Mouse (Mus musculus) monocyte, adult 2 months (primary cell): Measurements from ENCODE around the gene Csk.

Experiments used
- DNase-seq, 2 experiments: peaks; one replicate each; pipeline ENCODE4 v3.0.0; 2022; ENCODE audit warnings: low spot score in 2 of 2, low read depth in 1 of 2

Csk gene

DNA sequence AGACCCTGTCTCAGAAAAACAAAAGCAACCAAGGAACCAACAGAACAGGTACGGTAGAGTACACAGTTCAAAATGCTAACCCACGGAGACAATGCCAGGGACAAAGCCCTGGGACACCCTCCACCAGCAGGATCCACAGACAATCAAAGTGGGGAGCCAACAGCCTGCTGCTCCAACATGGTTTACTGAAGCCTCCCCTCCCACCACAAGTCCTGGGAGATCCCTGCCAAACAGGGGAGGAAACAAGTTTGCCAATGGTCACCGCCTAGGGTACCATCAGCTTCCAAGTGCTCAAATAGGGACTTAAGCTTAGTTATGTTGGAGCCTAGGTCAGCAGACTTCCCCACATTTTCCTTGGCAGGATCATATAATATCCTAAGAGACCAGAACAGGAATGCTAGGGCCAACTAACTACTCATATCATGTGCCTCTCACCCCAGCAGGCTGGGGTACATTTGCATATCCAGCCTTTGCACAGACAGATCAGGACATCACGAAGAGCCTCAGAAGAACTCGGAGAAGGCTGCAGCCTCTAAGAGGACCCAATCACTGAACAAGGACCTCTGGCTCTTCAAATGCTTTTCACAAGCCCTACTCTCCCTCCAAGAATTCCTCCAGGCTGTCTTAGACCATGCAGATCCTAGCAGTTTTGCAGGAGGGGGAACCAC is 13.6 kb downstream of the Csk start:
- DNase-seq = no peak

DNA sequence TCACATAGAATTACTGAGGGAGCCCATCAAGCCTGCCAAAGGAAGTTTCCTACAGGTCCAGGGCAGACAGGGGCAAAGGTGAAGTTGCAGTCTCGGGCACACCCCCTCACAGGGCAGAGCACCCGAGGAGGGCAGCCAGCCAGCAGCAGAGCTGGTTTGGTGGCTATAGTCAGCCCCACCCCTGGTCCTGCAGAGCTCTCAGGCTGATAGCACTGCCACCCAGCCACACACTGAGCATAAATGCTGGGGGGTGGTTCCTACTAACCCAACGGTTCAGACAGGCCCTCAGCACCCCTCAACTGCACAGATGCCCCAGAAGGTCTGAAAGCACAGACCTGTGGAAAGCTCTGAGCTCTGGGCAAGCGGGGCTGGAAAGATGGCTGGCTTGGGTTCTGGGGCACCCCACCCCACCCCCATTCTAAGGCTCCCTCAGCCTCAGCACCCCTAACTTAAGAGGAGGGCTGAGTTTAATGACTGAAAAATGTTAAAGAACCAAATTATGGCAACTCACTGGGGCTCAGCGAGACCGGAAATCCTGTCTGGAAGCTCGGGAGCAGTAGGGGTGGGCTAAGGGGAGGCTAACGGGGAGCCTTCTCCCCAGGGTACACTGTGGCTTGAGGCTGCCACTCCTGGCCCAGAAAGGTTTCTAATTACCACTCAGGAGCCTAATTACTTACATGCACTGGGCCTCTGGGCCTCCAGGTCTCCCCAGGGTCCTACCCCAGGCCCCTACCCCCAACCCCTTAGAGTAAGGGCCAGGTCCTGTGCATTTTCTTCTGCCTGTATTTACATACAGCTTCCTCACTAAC is 14.6 kb downstream of the Csk start:
- no peak for DNase-seq

GRCm38 (mm10) chr9:57637741-57638322 is 15.6 kb downstream of the Csk start:
- no peak for DNase-seq

DNA sequence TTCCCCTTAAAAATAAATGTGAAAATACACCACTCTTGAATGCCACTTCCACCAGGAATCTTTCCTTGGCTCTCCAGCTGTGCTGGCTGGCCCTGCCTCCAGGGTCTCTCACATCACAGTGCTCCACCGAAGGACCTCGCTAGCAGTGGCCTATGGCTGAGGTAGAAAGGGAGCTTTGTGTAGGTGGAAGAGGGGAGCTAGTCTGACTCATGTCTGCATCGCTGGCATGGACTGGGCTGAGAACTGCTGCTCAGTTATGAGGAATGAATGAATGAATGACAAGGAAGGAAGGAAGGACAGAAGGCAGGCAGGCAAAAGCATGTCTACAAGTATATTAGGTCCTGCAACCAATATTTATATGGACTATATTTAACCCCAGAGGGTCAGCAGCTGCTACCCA is 16.2 kb downstream of the Csk start:
- DNase-seq = no peak

GRCm38 (mm10) chr9:57633481-57634024 is 19.9 kb downstream of the Csk start:
- no peak for DNase-seq

- peak in 1 of 2 experiments; percentile 67 for DNase-seq
Measured at GRCm38 (mm10) chr9:57629118-57629874, 24.1 kb downstream of the Csk start.

DNA sequence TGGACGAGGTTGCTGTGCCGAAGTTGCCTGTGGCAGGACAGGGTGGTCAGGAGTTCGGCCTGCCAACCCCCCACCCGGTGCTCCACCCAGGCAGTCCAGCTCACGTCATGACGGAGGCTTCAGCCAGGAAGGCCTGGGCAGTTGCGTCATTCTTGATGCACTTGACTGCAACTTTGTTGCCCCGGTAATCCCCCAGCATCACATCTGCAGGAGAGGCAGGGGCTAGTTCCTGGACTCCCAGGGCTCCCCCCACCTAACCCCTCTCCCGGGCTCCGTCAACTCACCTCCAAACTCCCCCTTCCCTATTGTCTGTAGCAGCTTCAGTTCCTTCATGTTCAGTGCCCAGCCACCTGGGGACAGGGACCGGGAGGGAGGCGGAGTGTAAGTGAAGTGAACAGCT is 24.7 kb downstream of the Csk start:
- DNase-seq = no peak

DNA sequence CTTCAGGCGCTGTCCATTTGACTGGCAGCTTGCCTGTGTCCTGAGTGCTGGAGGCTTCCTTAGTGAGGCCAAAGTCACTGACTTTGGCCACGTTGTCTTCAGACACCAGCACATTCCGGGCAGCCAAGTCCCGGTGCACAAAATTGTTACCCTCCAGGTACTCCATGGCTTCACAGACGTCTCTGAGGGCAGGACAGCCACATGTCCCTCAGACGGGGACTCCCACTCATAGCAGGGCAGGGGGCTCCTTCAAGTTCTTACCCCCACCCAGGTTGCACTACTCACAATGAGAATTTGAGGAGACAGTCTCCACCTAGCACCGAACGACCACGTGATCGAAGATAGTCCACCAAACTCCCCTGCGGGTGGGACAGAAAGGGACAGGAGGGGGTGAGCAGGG is 25.5 kb downstream of the Csk start:
- DNase-seq = no peak

- no peak for DNase-seq
Measured at GRCm38 (mm10) chr9:57627191-57627590, 26.2 kb downstream of the Csk start.

DNA sequence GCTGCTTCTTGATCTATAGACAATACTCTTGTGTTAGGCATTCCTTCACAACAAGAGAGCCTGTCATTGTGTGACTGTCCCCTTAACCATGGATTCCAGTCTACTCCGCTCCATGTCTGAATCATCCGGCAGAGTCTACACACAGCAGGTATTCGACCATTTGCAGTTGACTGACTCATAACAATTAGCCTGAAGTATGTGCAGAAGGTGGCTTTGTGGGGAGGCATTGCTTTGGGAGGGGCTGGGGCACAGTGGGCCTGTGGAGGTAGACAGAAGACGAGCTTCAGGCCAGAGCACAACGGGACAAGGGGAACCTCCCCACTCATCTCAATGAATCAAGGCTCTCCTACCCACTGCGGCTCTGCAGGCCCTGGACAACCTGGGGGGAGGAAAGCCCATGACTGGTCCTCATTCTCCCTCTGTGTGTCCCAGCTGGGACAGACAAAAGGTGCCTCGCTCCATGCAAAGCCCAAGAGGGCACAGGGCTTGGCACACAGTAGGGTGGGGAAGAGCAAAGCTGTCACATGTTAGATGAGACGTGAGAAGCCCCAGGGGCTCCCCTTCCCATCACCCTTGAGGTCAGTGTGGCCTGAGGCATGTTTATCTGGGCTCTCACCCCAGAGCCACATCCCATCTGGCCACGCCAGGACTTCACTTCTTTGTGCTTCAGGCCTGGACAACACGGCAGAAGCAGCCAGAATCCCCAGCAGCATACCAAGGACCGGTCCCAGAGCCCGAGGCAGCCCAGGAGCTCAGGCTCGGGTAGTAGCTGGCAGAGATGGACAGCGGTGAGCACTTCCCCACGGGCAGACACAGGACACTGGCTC is 27.5 kb downstream of the Csk start:
- no peak for DNase-seq

- DNase-seq = no peak
Measured at GRCm38 (mm10) chr9:57624295-57624694, 29.1 kb downstream of the Csk start.

DNA sequence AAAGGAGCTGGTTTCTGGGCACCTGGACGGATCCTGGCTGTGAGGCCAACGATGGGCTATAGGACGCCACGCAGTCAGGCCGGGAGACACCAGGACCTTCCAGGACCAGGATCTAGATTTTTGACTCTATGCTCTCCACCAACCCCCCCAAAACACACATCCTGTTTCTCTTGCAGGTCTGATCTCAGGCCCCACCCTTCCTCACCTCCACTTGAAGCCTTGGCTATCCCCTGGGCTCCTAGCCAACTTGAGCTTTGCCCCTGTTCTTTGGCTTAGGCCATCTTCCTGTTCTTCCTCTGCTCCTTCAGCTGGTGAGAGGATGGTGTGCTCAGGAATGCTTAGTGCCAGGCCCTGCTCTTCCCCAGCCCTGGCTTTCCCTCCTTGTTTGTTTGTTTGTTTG is 32.8 kb downstream of the Csk start, which contains the start of gene Lman1l:
Gene Lman1l (minus strand): TSS at position 101 of the 400 bp plus-strand sequence.
- no peak for DNase-seq

GRCm38 (mm10) chr9:57618854-57619253 is 34.6 kb downstream of the Csk start:
- DNase-seq = no peak

DNA sequence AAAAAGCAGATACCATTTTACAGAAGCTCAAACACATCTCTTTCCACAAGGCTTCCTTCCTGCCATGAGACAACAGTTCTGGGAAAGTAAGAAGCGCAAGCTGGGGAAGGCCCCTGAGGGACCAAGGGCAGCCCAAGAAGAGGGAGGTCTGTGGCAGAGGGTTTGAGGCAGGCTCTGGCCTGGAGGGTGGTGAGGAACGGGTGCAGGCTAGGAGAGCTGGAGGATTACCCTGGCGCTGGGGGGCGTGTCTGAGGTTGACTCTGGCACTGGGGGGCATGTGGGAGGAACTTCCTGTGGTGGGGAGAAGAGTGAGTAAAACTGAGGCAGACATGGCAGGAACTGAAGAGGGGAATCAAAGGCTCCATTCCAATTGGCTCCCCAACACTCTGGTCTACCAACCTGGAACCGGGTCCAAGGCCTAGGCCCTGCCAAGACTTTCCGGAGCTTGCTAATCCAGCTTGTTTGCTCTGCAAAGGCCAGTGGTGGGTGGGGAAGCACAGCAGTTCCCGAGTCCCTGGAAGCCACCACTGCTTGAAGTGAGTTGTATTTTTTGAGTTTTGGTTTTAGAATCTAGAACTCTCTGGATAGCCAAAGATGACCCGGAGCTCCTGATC is 35.8 kb downstream of the Csk start:
- no peak for DNase-seq

- DNase-seq = no peak
Measured at GRCm38 (mm10) chr9:57614786-57615185, 38.6 kb downstream of the Csk start.

DNA sequence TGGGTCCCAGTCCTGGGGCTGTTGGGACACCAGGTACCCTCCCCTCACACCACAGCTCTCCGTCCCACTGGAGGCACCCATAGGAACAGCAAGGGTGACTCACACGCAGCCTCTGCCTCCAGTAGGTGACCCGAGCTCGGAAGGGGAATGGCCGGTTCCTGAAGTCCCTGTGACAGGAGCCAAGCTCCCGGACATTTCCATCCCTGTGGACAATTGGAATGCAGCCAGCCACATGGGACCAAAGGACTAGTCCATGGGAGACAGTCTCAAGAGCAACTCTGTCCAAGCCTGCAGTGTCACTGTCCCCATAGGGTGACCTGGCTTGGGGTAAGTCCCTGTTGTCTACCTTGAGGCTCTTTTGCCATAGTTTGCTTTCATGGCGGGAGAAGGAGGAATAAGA is 39.5 kb downstream of the Csk start:
- no peak for DNase-seq

DNA sequence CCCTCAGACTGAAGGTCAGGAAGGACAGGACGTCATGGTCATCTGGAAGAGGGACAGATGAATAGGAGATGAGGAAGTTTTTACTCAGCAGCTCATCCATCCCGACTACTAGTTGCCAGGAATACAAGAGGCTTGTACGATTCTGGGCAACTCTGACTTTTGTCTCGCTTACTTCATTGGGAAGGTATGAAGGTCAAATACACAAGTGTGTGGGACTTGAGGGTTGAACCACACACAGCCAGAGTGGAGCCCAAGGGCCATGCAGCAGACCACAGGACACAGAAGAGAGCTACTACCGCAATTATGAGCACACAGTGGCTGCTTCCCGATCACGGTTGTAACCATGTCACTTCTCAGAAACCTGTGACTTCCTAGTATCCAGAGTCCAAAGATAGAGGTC is 40.8 kb downstream of the Csk start:
- DNase-seq = no peak

- no peak for DNase-seq
Measured at GRCm38 (mm10) chr9:57610359-57610826, 43.0 kb downstream of the Csk start.

GRCm38 (mm10) chr9:57609803-57610202 is 43.6 kb downstream of the Csk start:
- no peak for DNase-seq
